Mouse (Mus musculus) 416B (cell line): ENCODE measurements around the gene Togaram1.

Experiments
- DNase-seq: peaks from one replicate; pipeline ENCODE4 v3.0.0; 2011; ENCODE audit warnings: low read depth

Togaram1 gene

DNA sequence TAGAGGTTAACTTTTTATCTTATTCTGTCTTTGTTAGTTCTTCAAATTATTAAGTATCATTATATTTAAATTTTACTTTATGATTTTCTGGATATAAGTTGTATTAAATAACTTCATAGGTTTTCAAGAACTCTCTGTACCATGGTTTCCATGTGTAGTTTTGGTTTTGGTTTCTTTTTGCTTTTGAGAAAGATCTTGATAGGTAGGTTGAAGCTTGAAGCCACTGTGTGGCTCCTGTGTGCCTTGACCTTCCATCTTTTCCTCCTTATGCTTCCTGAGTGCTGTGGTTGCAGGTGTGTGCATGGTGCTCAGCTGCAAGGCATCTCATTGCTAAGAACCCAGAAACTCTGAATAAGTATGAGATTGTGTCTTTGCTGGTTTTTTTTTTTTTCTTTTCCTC, 83.2 kb downstream of the Togaram1 start:
- DNase-seq: peak; percentile 29

DNA sequence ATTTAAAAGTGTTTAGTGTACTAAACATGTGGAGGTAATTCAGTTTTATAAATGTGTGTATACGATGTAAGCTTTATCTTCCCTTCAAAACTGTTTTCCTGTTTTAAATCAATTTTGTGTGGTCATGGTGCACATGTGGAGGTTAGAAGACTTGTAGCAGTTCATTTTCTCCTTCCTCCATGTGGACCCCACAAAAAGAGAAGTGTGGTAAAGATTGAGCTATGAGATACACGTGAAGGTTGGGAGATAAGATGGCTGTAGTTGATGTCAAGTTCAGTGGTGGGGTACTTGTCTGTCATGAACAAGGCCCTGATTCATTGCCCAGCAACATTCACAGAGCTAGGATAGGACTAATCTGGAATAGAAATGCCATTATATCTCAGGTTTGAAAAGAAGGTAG, 92.6 kb downstream of the Togaram1 start:
- peak; percentile 61 for DNase-seq

DNA sequence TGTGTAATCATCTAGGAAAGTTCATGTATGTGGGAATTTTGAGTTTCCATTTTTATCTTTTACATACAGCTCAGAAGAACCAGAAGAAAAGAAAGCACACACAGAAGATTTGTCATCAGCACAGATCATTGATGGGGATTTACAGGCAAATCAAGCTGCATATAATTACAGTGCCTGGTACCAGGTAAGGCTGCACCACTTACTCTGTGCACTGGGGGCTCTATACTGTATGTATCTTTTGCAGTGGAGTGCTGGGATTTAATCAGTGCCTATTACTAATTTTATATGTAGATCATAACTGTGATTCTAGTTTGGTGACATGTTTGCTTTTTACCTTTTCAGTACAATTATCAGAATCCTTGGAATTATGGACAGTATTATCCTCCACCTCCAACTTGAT, 95.5 kb downstream of the Togaram1 start:
- DNase-seq: no peak

DNA sequence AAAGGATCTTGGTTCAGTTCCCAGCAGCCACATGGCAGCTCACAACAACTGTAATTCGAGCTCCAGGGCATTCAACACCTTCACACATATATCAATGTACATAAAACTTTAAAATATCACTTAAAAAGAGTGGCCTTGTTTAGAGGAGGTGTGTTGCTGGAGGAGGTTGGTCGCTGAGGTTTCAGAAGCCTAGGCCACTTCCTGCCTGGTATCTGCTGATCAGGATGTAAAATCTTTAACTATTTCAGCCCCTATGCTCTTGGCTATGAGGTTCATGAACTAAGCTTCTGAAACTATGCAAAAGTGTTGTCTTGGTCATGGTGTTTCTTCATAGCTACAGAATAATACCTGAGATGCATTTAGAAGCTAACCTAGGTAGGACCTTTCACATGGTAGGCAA, 99.6 kb downstream of the Togaram1 start:
- peak; percentile 92 for DNase-seq

DNA sequence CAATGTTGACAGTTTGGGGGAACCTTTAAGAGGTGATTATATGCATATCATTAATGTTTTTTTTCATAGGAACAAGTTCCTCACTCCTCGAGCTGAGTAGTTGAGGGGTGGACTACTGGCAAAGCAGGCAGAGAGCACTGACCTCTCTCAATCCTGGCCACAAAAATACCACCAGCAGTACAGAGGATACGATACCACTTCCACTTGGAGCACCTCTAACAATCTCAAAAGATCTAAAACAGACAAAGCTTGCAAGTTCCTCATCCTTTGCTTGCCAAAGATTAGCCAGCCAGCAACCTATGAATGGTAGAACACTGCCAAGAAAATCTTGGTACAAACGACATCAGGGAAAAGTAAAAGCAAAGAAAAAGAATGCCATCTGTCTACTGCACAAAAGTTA, 100.6 kb downstream of the Togaram1 start:
- peak; percentile 75 for DNase-seq

DNA sequence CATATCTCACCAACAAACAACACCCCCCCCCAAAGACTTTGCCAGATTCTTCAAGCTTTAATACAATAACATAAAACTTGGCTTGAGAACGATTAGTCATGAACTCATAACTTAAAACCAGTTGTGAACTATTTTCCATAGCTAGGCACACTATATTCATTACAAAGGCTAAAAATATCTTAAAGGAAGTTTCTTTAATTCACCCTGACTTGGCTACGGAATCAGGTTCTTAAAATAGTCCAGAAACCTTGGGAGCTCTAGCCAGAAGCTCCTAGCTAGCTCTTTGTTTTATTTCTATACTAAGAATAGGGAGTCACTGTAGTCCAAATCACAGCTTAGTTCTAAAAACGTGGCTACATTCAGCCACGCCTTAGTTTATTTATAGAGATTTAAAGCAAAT, 102.8 kb downstream of the Togaram1 start:
- no peak for DNase-seq
